Mouse (Mus musculus): ENCODE measurements around the gene Glis2.

- TF ChIP-seq CTCF (IDR thresholded peaks at IDR 0.05; ENCODE audit: borderline replicate concordance, extremely low read depth, insufficient read depth, insufficient read length) (no peak), POLR2A (IDR thresholded peaks at IDR 0.05; ENCODE audit: borderline replicate concordance, extremely low read depth, insufficient read depth, insufficient read length, poor library complexity, severe bottlenecking) (no peak)
Observed at GRCm38 (mm10) chr16:4628898-4629419, 34.4 kb downstream of the Glis2 start.
